Mouse (Mus musculus): ENCODE data around the gene Tnip1.

DNA sequence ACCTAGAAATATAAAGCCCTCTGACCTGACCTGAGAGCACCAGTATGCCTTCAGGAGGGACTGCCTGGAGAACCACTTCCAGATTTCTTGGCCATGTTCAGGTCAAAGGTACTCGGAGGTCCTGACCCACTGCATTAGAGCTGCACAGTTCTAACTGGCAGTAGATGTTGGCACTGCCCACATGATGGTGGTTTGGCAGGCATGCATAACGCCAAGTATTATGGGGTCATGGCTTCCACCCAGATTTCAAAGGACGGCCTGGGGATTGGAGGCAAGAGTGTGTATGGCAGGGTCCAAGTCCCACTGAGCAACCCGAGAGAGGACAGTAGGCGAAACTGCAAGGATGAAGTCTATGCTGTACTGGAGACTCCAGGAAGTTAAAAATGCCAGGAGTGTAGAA, 48.9 kb downstream of the Tnip1 start:
- TF ChIP-seq CTCF (IDR thresholded peaks at IDR 0.05; ENCODE audit: extremely low read depth, insufficient read length, insufficient replicate concordance, low read depth, low read length): no peak
- TF ChIP-seq POLR2A (IDR thresholded peaks at IDR 0.05; ENCODE audit: low read depth, low read length): no peak
